Mouse (Mus musculus) embryonic facial prominence, embryonic 15.5 days (tissue): ENCODE results near the gene Gm37240. TPM values are rescaled to one million over a fixed set of nuclear protein-coding genes. Genes with fewer than 3 reads are reported as not detected.

Source experiments
- ATAC-seq: fragments of 200-750 bp; cut with Nextera tagmentation; 2 replicates; pipeline ENCODE4 v1.8.0; 2017; ENCODE audit warnings: low read depth, moderate TSS enrichment; ENCODE audit not compliant: insufficient number of reproducible peaks, low FRiP score, low TSS enrichment
- H3K27ac ChIP-seq: fragments of 300-500 bp; sonication (generic); replicated peaks from 2 replicates; pipeline ENCODE4 v1.5.1; 2015; ENCODE audit warnings: mild to moderate bottlenecking, inconsistent platforms
- H3K27me3 ChIP-seq: fragments of 300-500 bp; sonication (generic); 2 replicates; pipeline ENCODE4 v1.6.1; 2015; ENCODE audit warnings: inconsistent platforms
- H3K36me3 ChIP-seq: fragments of 300-500 bp; sonication (generic); 2 replicates; pipeline ENCODE4 v1.6.1; 2015; ENCODE audit warnings: mild to moderate bottlenecking, inconsistent platforms
- H3K4me1 ChIP-seq: fragments of 300-500 bp; sonication (generic); 2 replicates; pipeline ENCODE4 v1.6.1; 2015; ENCODE audit warnings: inconsistent platforms
- H3K4me2 ChIP-seq: fragments of 300-500 bp; sonication (generic); replicated peaks from 2 replicates; pipeline ENCODE4 v1.6.1; 2015; ENCODE audit warnings: mild to moderate bottlenecking, inconsistent platforms
- H3K4me3 ChIP-seq: fragments of 300-500 bp; sonication (generic); replicated peaks from 2 replicates; pipeline ENCODE4 v1.5.1; 2015; ENCODE audit warnings: mild to moderate bottlenecking, inconsistent platforms
- H3K9ac ChIP-seq: fragments of 300-500 bp; sonication (generic); 2 replicates; pipeline ENCODE4 v1.6.1; 2015; ENCODE audit warnings: inconsistent platforms
- H3K9me3 ChIP-seq: fragments of 300-500 bp; sonication (generic); replicated peaks from 2 replicates; pipeline ENCODE4 v1.6.1; 2016; ENCODE audit warnings: inconsistent platforms
- WGBS: fragments of 180-500 bp; shearing (Covaris S2); methylation state at CpG from one replicate; pipeline ENCODE4 v1.1.7; 2015; 5-methylcytosine and 5-hydroxymethylcytosine counted together
- polyA plus RNA-seq: library from polyadenylated mRNA; unstranded; fragments of >200 nt; fragmentation: Nextera tagmentation; extraction: Ambion mirVana; gene quantifications from 2 replicates; pipeline ENCODE4 v1.2.1, GENCODE M21; 2015

Gene Gm37240
- polyA plus RNA-seq, 1 experiment from 2014 or later = 12.8 TPM

- no peak overlapping the region for H3K4me3 ChIP-seq
- no peaks in the 10 kb centered on the region for H3K4me1 ChIP-seq
- no peaks in the 10 kb centered on the region for H3K27me3 ChIP-seq
- no peak overlapping the region for H3K27ac ChIP-seq
- no peaks in the 10 kb centered on the region for H3K36me3 ChIP-seq
- no peak for ATAC-seq
- H3K4me2 ChIP-seq = no peak overlapping the region
- 47% methylated on average over 3 of the region's 3 CpGs for WGBS
- no peaks in the 10 kb centered on the region for H3K9me3 ChIP-seq
- no peak overlapping the region for H3K9ac ChIP-seq
Measured at GRCm38 (mm10) chr3:85738591-85738990, 148.7 kb downstream of the Gm37240 start.

DNA sequence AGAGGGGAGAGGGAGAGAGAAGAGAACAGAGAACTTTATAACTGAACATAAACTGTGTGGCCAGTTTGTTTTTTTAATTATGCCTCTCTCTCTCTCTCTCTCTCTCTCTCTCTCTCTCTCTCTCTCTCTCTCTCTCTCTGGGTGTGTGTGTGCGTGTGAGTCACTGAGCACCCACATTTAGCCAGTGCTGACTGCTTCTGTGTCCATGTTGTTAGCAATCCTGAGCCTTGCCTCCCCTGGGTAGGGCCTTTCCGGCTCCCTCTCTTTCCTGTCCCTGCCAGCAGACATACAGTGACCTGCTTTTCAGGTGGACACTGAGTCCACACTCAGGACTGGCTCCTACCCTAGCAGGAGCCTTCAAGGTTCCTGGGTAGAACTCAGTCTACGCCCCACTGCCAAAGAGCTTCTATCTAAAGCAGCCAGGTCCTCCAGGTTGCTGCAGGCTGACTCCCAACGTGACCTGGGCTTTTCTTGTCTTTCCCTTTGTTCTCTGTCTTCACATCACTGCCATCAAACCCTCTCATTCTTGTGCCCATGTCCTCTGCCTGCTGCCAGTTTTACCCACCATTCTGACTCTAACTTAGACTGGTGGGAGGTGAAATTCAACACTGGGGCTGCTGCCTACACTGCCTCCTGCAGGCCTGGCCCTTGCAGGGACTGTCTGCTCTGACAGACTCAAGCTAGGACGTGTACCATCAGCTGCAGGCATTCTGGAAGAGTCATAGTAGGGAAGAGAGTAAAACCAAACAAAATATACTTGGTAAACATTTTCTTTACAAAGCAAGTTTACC is 153.2 kb downstream of the Gm37240 start:
- no peak overlapping the region for H3K4me2 ChIP-seq
- 68% methylated on average over 5 of the region's 5 CpGs for WGBS
- no peaks in the 10 kb centered on the region for H3K36me3 ChIP-seq
- no peak overlapping the region for H3K9ac ChIP-seq
- H3K27me3 ChIP-seq = no peaks in the 10 kb centered on the region
- no peak overlapping the region for H3K27ac ChIP-seq
- no peak for ATAC-seq
- no peaks in the 10 kb centered on the region for H3K9me3 ChIP-seq
- no peak overlapping the region for H3K4me3 ChIP-seq
- no peaks in the 10 kb centered on the region for H3K4me1 ChIP-seq

- Histone ChIP-seq H3K4me2 (no peak overlapping the region), H3K9ac (no peak overlapping the region), H3K27me3 (no peaks in the 10 kb centered on the region), H3K4me3 (no peak overlapping the region), H3K27ac (no peak overlapping the region), H3K9me3 (no peaks in the 10 kb centered on the region), H3K36me3 (no peaks in the 10 kb centered on the region), H3K4me1 (no peaks in the 10 kb centered on the region)
- WGBS = 40% methylated on average over 2 of the region's 2 CpGs
- ATAC-seq = no peak
Measured at GRCm38 (mm10) chr3:85727171-85727570, 160.1 kb downstream of the Gm37240 start.

- no peak for ATAC-seq
- H3K36me3 ChIP-seq = no peaks in the 10 kb centered on the region
- no peak overlapping the region for H3K4me3 ChIP-seq
- no peak overlapping the region for H3K4me2 ChIP-seq
- 81% methylated on average over 3 of the region's 3 CpGs for WGBS
- no peaks in the 10 kb centered on the region for H3K9me3 ChIP-seq
- H3K27me3 ChIP-seq = no peaks in the 10 kb centered on the region
- H3K27ac ChIP-seq = no peak overlapping the region
- no peaks in the 10 kb centered on the region for H3K4me1 ChIP-seq
- H3K9ac ChIP-seq = no peak overlapping the region
Measured at GRCm38 (mm10) chr3:85725971-85726370, 161.3 kb downstream of the Gm37240 start.

DNA sequence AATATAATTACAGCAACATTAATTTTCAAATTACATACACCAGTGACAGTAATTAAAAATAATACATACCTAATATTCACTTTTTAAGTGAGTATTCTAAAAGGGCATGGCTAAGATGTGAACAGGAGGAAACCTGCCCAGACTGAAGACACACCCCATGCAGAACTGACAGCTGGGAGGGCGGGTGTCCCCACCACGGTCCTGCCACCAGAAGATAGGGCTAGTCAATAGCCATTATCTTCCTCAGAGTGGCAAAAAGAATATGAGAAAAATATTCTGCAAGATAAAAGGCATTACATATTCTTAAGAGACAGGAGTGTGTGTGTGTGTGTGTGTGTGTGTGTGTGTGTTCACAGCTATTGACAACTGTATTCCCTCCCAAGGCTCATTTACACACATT is 162.2 kb downstream of the Gm37240 start:
- WGBS = 54% methylated on average over 2 of the region's 2 CpGs
- Histone ChIP-seq H3K9ac (no peak overlapping the region), H3K9me3 (no peaks in the 10 kb centered on the region), H3K36me3 (no peaks in the 10 kb centered on the region), H3K27me3 (no peaks in the 10 kb centered on the region), H3K4me2 (no peak overlapping the region), H3K4me1 (no peaks in the 10 kb centered on the region), H3K27ac (no peak overlapping the region), H3K4me3 (no peak overlapping the region)
- no peak for ATAC-seq

DNA sequence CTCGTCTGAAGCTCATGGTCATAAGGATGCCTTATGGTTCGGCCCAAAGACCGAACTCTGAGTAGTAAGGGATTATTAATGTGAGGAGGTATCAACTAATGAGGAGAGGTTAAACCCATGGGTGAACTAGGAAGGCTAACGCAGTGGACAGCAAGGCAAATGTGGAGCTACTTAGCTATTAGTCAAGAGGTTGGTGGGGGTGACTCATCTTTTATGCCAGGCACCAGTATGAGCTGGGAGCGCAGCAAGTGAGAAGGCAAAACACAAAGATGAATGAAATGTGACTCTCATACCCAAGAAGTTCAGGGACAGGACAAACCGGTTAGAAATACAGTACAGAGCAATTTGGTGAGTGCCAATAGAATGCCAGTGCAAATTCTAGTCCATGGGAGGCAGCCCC is 164.7 kb downstream of the Gm37240 start:
- Histone ChIP-seq H3K9me3 (no peaks in the 10 kb centered on the region), H3K36me3 (no peaks in the 10 kb centered on the region), H3K27me3 (no peaks in the 10 kb centered on the region), H3K9ac (no peak overlapping the region), H3K27ac (no peak overlapping the region), H3K4me2 (no peak overlapping the region), H3K4me1 (no peaks in the 10 kb centered on the region), H3K4me3 (no peak overlapping the region)
- 78% methylated on average over 6 of the region's 6 CpGs for WGBS
- ATAC-seq = no peak

GRCm38 (mm10) chr3:85715764-85716297 is 171.5 kb downstream of the Gm37240 start:
- Histone ChIP-seq H3K4me1 (no peaks in the 10 kb centered on the region), H3K27me3 (no peaks in the 10 kb centered on the region), H3K36me3 (no peaks in the 10 kb centered on the region), H3K9ac (no peak overlapping the region), H3K27ac (no peak overlapping the region), H3K9me3 (no peaks in the 10 kb centered on the region), H3K4me3 (no peak overlapping the region), H3K4me2 (no peak overlapping the region)
- 69% methylated on average over 4 of the region's 4 CpGs for WGBS
- no peak for ATAC-seq

- ATAC-seq = no peak
- WGBS = 79% methylated on average over 7 of the region's 7 CpGs
Measured at GRCm38 (mm10) chr3:85713936-85714709, 173.2 kb downstream of the Gm37240 start.

GRCm38 (mm10) chr3:85710695-85711094 is 176.6 kb downstream of the Gm37240 start:
- Histone ChIP-seq H3K4me2 (no peak overlapping the region), H3K9me3 (no peaks in the 10 kb centered on the region), H3K4me3 (no peak overlapping the region), H3K9ac (no peak overlapping the region), H3K4me1 (no peaks in the 10 kb centered on the region), H3K27ac (no peak overlapping the region), H3K36me3 (no peaks in the 10 kb centered on the region), H3K27me3 (no peaks in the 10 kb centered on the region)
- no peak for ATAC-seq
- WGBS = 52% methylated on average over 8 of the region's 8 CpGs

More at GRCm38 (mm10) chr3:85713936-85714709, 173.2 kb downstream of the Gm37240 start:
- H3K27me3 ChIP-seq = no peaks in the 10 kb centered on the region
- no peak overlapping the region for H3K9ac ChIP-seq
- no peak overlapping the region for H3K27ac ChIP-seq
- no peaks in the 10 kb centered on the region for H3K4me1 ChIP-seq
- no peak overlapping the region for H3K4me2 ChIP-seq
- H3K36me3 ChIP-seq = no peaks in the 10 kb centered on the region
- H3K9me3 ChIP-seq = no peaks in the 10 kb centered on the region
- no peak overlapping the region for H3K4me3 ChIP-seq

GRCm38 (mm10) chr3:85707421-85707820 is 179.9 kb downstream of the Gm37240 start:
- Histone ChIP-seq H3K4me1 (no peaks in the 10 kb centered on the region), H3K27me3 (no peaks in the 10 kb centered on the region), H3K36me3 (no peaks in the 10 kb centered on the region), H3K4me3 (no peak overlapping the region), H3K9ac (no peak overlapping the region), H3K9me3 (no peaks in the 10 kb centered on the region), H3K27ac (no peak overlapping the region), H3K4me2 (no peak overlapping the region)
- WGBS = 34% methylated on average over 7 of the region's 7 CpGs
- ATAC-seq = no peak

DNA sequence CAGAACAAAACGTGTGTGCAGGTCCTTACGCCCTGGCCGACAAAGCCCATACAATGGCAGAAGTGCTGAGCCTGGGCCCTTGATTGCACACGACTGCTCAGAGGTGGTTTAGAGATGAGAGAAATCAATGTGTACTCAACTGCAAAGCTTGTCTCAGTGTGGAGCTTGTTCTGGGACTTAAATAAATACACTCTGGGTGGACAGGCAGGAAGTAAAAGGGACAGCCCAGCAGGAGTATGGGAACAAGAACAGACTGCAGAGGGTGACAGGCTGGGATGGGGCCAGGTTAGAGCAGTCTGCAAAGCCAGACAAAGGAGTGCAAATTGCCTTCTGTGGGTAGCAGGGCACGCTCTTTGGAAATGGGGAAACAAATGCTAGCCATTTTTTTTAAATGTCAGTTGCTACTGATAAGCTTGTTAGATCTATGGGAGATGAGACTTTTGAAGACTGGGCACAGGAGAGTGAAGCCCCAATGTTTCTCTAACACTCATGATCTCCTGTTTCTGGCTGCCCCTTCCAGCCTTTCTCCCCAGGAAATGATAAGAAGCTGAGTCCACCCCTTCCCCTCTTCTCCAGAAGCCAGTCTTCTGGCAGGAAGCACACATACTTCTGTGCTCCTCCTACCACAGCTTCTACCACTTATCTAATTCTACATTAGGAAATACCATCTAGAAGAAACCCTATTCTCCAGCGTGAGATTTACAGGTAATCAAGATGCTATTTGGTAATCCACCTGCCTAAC is 184.0 kb downstream of the Gm37240 start:
- H3K9me3 ChIP-seq = no peaks in the 10 kb centered on the region
- ATAC-seq = no peak
- H3K9ac ChIP-seq = no peak overlapping the region
- no peaks in the 10 kb centered on the region for H3K36me3 ChIP-seq
- H3K27ac ChIP-seq = no peak overlapping the region
- H3K27me3 ChIP-seq = no peaks in the 10 kb centered on the region
- no peak overlapping the region for H3K4me3 ChIP-seq
- no peak overlapping the region for H3K4me2 ChIP-seq
- 65% methylated on average over 6 of the region's 6 CpGs for WGBS
- no peaks in the 10 kb centered on the region for H3K4me1 ChIP-seq
